Mouse (Mus musculus): ENCODE results near the gene Wnt10b. TPM values are rescaled to one million over a fixed set of nuclear protein-coding genes. Genes with fewer than 3 reads are reported as not detected.

Wnt10b gene
- total RNA-seq, 2 experiments from 2014 or later: 2.7 TPM

GRCm38 (mm10) chr15:98797835-98798492 is 20.0 kb upstream of the Wnt10b start:
- DNase-seq (ENCODE audit: low spot score in 2 of 2): no peak

- DNase-seq (ENCODE audit: low spot score in 2 of 2): no peak
Observed at GRCm38 (mm10) chr15:98796803-98797595, 19.0 kb upstream of the Wnt10b start.

GRCm38 (mm10) chr15:98793141-98793698 is 15.3 kb upstream of the Wnt10b start:
- DNase-seq (ENCODE audit: low spot score in 2 of 2): no peak

- DNase-seq (ENCODE audit: low spot score in 2 of 2): no peak
Observed at GRCm38 (mm10) chr15:98792233-98793020, 14.5 kb upstream of the Wnt10b start.

GRCm38 (mm10) chr15:98791771-98792170 is 13.8 kb upstream of the Wnt10b start:
- no peak for DNase-seq (ENCODE audit: low spot score in 2 of 2)

- no peak for DNase-seq (ENCODE audit: low spot score in 2 of 2)
Observed at GRCm38 (mm10) chr15:98791221-98791620, 13.3 kb upstream of the Wnt10b start.

- DNase-seq (ENCODE audit: low spot score in 2 of 2): no peak
Observed at GRCm38 (mm10) chr15:98790761-98791160, 12.8 kb upstream of the Wnt10b start.

GRCm38 (mm10) chr15:98789661-98790535 is 11.9 kb upstream of the Wnt10b start, which contains the start of gene Wnt1:
Gene Wnt1, plus strand, starts transcription at chr15:98789857.
- peak in 1 of 2 experiments; percentile 57 for DNase-seq (ENCODE audit: low spot score in 2 of 2)

- DNase-seq (ENCODE audit: low spot score in 2 of 2): no peak
Observed at GRCm38 (mm10) chr15:98788972-98789660, 11.2 kb upstream of the Wnt10b start.

GRCm38 (mm10) chr15:98787930-98788329 is 10.0 kb upstream of the Wnt10b start:
- DNase-seq (ENCODE audit: low spot score in 2 of 2): no peak

GRCm38 (mm10) chr15:98785744-98786143 is 7.8 kb upstream of the Wnt10b start:
- DNase-seq (ENCODE audit: low spot score in 2 of 2): peak in 1 of 2 experiments; percentile 16

- DNase-seq (ENCODE audit: low spot score in 2 of 2): no peak
Observed at GRCm38 (mm10) chr15:98781166-98781565, 3.2 kb upstream of the Wnt10b start.

- DNase-seq (ENCODE audit: low spot score in 2 of 2): peak in 1 of 2 experiments; percentile 57
Observed at GRCm38 (mm10) chr15:98780573-98780972, 2.6 kb upstream of the Wnt10b start.

GRCm38 (mm10) chr15:98780075-98780474 is 2.1 kb upstream of the Wnt10b start:
- DNase-seq (ENCODE audit: low spot score in 2 of 2): no peak

GRCm38 (mm10) chr15:98778806-98779205 is 856 bp upstream of the Wnt10b start:
- DNase-seq (ENCODE audit: low spot score in 2 of 2): no peak

- no peak for DNase-seq (ENCODE audit: low spot score in 2 of 2)
Observed at GRCm38 (mm10) chr15:98778191-98778770, 331 bp upstream of the Wnt10b start.

GRCm38 (mm10) chr15:98777005-98777616 is 839 bp downstream of the Wnt10b start:
- no peak for DNase-seq (ENCODE audit: low spot score in 2 of 2)

GRCm38 (mm10) chr15:98776280-98777004 is 1.5 kb downstream of the Wnt10b start:
- no peak for DNase-seq (ENCODE audit: low spot score in 2 of 2)
